8 mouse cellular contexts compared by ENCODE assay signal in genomic region chr17:14279966-14280300, GRCm38 (mm10). TPM values are rescaled to one million over a fixed set of nuclear protein-coding genes. Genes with fewer than 3 reads are reported as not detected.
DNase-seq lines count a peak whose midpoint lies in the region; ATAC-seq and TF ChIP-seq lines count a peak whose summit lies in the region.

No protein-coding gene starts in this region.

- DNase-seq in lung, postnatal 0 days (ENCODE audit: low spot score) = no peak
- DNase-seq in lung, adult 18-20 months = no peak
- DNase-seq in forebrain, postnatal 0 days = no peak
- DNase-seq in thymus, postnatal 14 days = no peak
- DNase-seq in yolk sac, embryonic 10.5 days (ENCODE audit: low spot score) = no peak

- no peaks in the 10 kb centered on the region for H3K9me3 ChIP-seq in lung, postnatal 0 days (ENCODE audit: low read length)
- no peaks in the 10 kb centered on the region for H3K9me3 ChIP-seq in forebrain, postnatal 0 days (ENCODE audit: low read length)
- H3K9me3 ChIP-seq in liver, embryonic 12.5 days (replicated peaks) = no peaks in the 10 kb centered on the region
- no peaks in the 10 kb centered on the region for H3K9me3 ChIP-seq in stomach, embryonic 15.5 days

- no peak for TF ChIP-seq CTCF in lung, postnatal 0 days (IDR thresholded peaks at IDR 0.05)
- no peak for TF ChIP-seq CTCF in forebrain, postnatal 0 days (IDR thresholded peaks at IDR 0.05; ENCODE audit: low read depth)

- no peak overlapping the region for H3K9ac ChIP-seq in lung, postnatal 0 days (replicated peaks; ENCODE audit: low read depth)
- peak overlapping the region; percentile 40; the same call in 1 of the 2 replicates for H3K9ac ChIP-seq in forebrain, postnatal 0 days
- H3K9ac ChIP-seq in liver, embryonic 12.5 days = no peak overlapping the region
- H3K9ac ChIP-seq in stomach, embryonic 15.5 days = peak overlapping the region; percentile 9; the same call in 1 of the 2 replicates

- peaks cover 3% of the 10 kb centered on the region for H3K4me1 ChIP-seq in lung, postnatal 0 days (ENCODE audit: insufficient read depth, low read depth, low read length)
- no peaks in the 10 kb centered on the region for H3K4me1 ChIP-seq in forebrain, postnatal 0 days (ENCODE audit: insufficient read depth)
- H3K4me1 ChIP-seq in liver, embryonic 12.5 days = no peaks in the 10 kb centered on the region; the same call in 1 of the 2 replicates
- H3K4me1 ChIP-seq in stomach, embryonic 15.5 days = peaks cover 17% of the 10 kb centered on the region

- H3K4me2 ChIP-seq in lung, postnatal 0 days (replicated peaks; ENCODE audit: low read depth, low read length) = peak overlapping the region; percentile 76
- peak overlapping the region; percentile 94 for H3K4me2 ChIP-seq in forebrain, postnatal 0 days (ENCODE audit: low read depth)
- H3K4me2 ChIP-seq in liver, embryonic 12.5 days = peak overlapping the region; percentile 58
- peak overlapping the region; percentile 94 for H3K4me2 ChIP-seq in stomach, embryonic 15.5 days

- H3K27me3 ChIP-seq in lung, postnatal 0 days (replicated peaks; ENCODE audit: insufficient read depth, low read length) = peaks cover 27% of the 10 kb centered on the region
- H3K27me3 ChIP-seq in forebrain, postnatal 0 days (ENCODE audit: insufficient read depth, low read length) = peaks cover 55% of the 10 kb centered on the region
- peaks cover 86% of the 10 kb centered on the region for H3K27me3 ChIP-seq in liver, embryonic 12.5 days (replicated peaks)
- H3K27me3 ChIP-seq in stomach, embryonic 15.5 days (replicated peaks) = peaks cover 35% of the 10 kb centered on the region

- H3K27ac ChIP-seq in lung, postnatal 0 days (ENCODE audit: low read length) = no peak overlapping the region
- no peak overlapping the region for H3K27ac ChIP-seq in forebrain, postnatal 0 days (ENCODE audit: low read depth, low read length)
- no peak overlapping the region for H3K27ac ChIP-seq in liver, embryonic 12.5 days
- H3K27ac ChIP-seq in stomach, embryonic 15.5 days = no peak overlapping the region

- no peak for TF ChIP-seq EP300 in lung, postnatal 0 days (IDR thresholded peaks at IDR 0.05)

- H3K36me3 ChIP-seq in lung, postnatal 0 days (ENCODE audit: insufficient read depth, low read length) = no peaks in the 10 kb centered on the region
- H3K36me3 ChIP-seq in forebrain, postnatal 0 days (ENCODE audit: insufficient read depth) = no peaks in the 10 kb centered on the region
- H3K36me3 ChIP-seq in liver, embryonic 12.5 days = no peaks in the 10 kb centered on the region
- no peaks in the 10 kb centered on the region for H3K36me3 ChIP-seq in stomach, embryonic 15.5 days

- H3K4me3 ChIP-seq in lung, postnatal 0 days (ENCODE audit: low read depth, low read length) = peak overlapping the region; percentile 48
- peak overlapping the region; percentile 46 for H3K4me3 ChIP-seq in forebrain, postnatal 0 days (ENCODE audit: low read depth, low read length)
- H3K4me3 ChIP-seq in liver, embryonic 12.5 days = peak overlapping the region; percentile 36
- peak overlapping the region; percentile 59 for H3K4me3 ChIP-seq in stomach, embryonic 15.5 days (replicated peaks)

- under 1% methylated on average over 10 of the region's 10 CpGs for WGBS in lung, postnatal 0 days
- 2% methylated on average over 10 of the region's 10 CpGs for WGBS in forebrain, postnatal 0 days
- 3% methylated on average over 10 of the region's 10 CpGs for WGBS in liver, embryonic 12.5 days (ENCODE audit: insufficient replicate concordance)
- 2% methylated on average over 10 of the region's 10 CpGs for WGBS in stomach, embryonic 15.5 days

- ATAC-seq in lung, postnatal 0 days = no peak
- peak; percentile 34 for ATAC-seq in forebrain, postnatal 0 days
- ATAC-seq in liver, embryonic 12.5 days = no peak
- no peak for ATAC-seq in stomach, embryonic 15.5 days (ENCODE audit: insufficient read depth, low FRiP score, low read depth)
- ATAC-seq in CD4-positive, CD25-positive, alpha-beta regulatory T cell, adult 4 months = no peak

RNA-seq across cellular contexts. Expression of gene Smoc2, which starts 0.6 kb away (rescaled TPM):
- polyA plus RNA-seq in lung, postnatal 0 days (2015; fragmentation: Nextera tagmentation; extraction: Ambion mirVana) = 31.8 and 32.2 TPM in 2 replicates
- total RNA-seq in forebrain, postnatal 0 days (2014; rRNA removed) = 4.8 and 5.8 TPM in 2 replicates
- polyA plus RNA-seq in forebrain, postnatal 0 days (2015; fragmentation: Nextera tagmentation; extraction: Ambion mirVana) = 4.4 and 4.7 TPM in 2 replicates
- polyA plus RNA-seq in liver, embryonic 12.5 days (2016; fragmentation: Nextera tagmentation; extraction: Ambion mirVana) = 5.9 and 6.9 TPM in 2 replicates
- polyA plus RNA-seq in stomach, embryonic 15.5 days (2015; fragmentation: Nextera tagmentation; extraction: Ambion mirVana) = 121 TPM in 2 replicates
- polyA plus RNA-seq in CD4-positive, CD25-positive, alpha-beta regulatory T cell, adult 4 months (2017; shearing (Covaris generic)) = not detected

Comparison
In these comparisons a context has a peak if more than half of its experiments do, and no peak if none do; other contexts are left out.
1. H3K9ac ChIP-seq: peak in forebrain, postnatal 0 days (single experiment) and stomach, embryonic 15.5 days (single experiment); none in lung, postnatal 0 days (single experiment) and liver, embryonic 12.5 days (single experiment).
2. Peak in every context shown above with its lines, with median percentiles within 50 percentile points of each other: H3K4me2 ChIP-seq and H3K4me3 ChIP-seq.